Mouse (Mus musculus) lung, postnatal 0 days (tissue): ENCODE data around the gene Lrrc75a. TPM values are rescaled to one million over a fixed set of nuclear protein-coding genes. Genes with fewer than 3 reads are reported as not detected.

Source experiments
- ATAC-seq: fragments of 200-750 bp; cut with Nextera tagmentation; 2 replicates; pipeline ENCODE4 v1.8.0; 2017; ENCODE audit warnings: moderate library complexity
- DNase-seq: peaks from one replicate; pipeline ENCODE4 v3.0.0-alpha.2; 2016; ENCODE audit warnings: low spot score
- H3K27ac ChIP-seq: fragments of 300-500 bp; sonication (generic); 2 replicates; pipeline ENCODE4 v1.5.1; 2014; ENCODE audit warnings: antibody characterized with exemption, mild to moderate bottlenecking, low read length, mixed read lengths
- H3K27me3 ChIP-seq: fragments of 300-500 bp; sonication (generic); replicated peaks from 2 replicates; pipeline ENCODE4 v1.6.1; 2014; ENCODE audit warnings: low read length, mixed read lengths; ENCODE audit not compliant: insufficient read depth
- H3K36me3 ChIP-seq: fragments of 300-500 bp; sonication (generic); 2 replicates; pipeline ENCODE4 v1.6.1; 2014; ENCODE audit warnings: low read length, mixed read lengths; ENCODE audit not compliant: insufficient read depth
- H3K4me1 ChIP-seq: fragments of 300-500 bp; sonication (generic); 2 replicates; pipeline ENCODE4 v1.6.1; 2014; ENCODE audit warnings: antibody characterized with exemption, low read depth, low read length, mixed read lengths; ENCODE audit not compliant: insufficient read depth
- H3K4me2 ChIP-seq: fragments of 300-500 bp; sonication (generic); replicated peaks from 2 replicates; pipeline ENCODE4 v1.6.1; 2014; ENCODE audit warnings: low read depth, mild to moderate bottlenecking, low read length, moderate library complexity, mixed read lengths
- H3K4me3 ChIP-seq: fragments of 300-500 bp; sonication (generic); 2 replicates; pipeline ENCODE4 v1.5.1; 2014; ENCODE audit warnings: low read depth, low read length
- H3K9ac ChIP-seq: fragments of 300-500 bp; sonication (generic); replicated peaks from 2 replicates; pipeline ENCODE4 v1.6.1; 2014; ENCODE audit warnings: low read depth, mild to moderate bottlenecking
- H3K9me3 ChIP-seq: fragments of 300-500 bp; sonication (generic); 2 replicates; pipeline ENCODE4 v1.6.1; 2016; ENCODE audit warnings: low read length, mixed read lengths
- CTCF ChIP-seq: IDR thresholded peaks from 2 replicates; pipeline ENCODE4 v1.5.1; 2016; ENCODE audit warnings: antibody characterized with exemption, mild to moderate bottlenecking
- EP300 ChIP-seq: IDR thresholded peaks from 2 replicates; pipeline ENCODE4 v1.6.1; 2016; ENCODE audit warnings: antibody characterized with exemption, mild to moderate bottlenecking, control low read depth
- WGBS: fragments of 180-500 bp; shearing (Covaris S2); extraction: QIAGEN DNeasy Blood & Tissue Kit; methylation state at CpG from one replicate; pipeline ENCODE4 v1.1.7; 2014; 5-methylcytosine and 5-hydroxymethylcytosine counted together
- polyA plus RNA-seq: library from polyadenylated mRNA; unstranded; fragments of >200 nt; fragmentation: Nextera tagmentation; extraction: Ambion mirVana; gene quantifications from 2 replicates; pipeline ENCODE4 v1.2.1, GENCODE M21; 2015

Lrrc75a gene
- polyA plus RNA-seq, 1 experiment from 2014 or later = 15.0 TPM

GRCm38 (mm10) chr11:62613657-62614365 is 34.5 kb downstream of the Lrrc75a start:
- no peaks in the 10 kb centered on the region for H3K36me3 ChIP-seq
- H3K27ac ChIP-seq = no peak overlapping the region
- no peaks in the 10 kb centered on the region for H3K9me3 ChIP-seq
- WGBS = 22% methylated on average over 19 of the region's 19 CpGs
- H3K4me1 ChIP-seq = no peaks in the 10 kb centered on the region
- no peak overlapping the region for H3K9ac ChIP-seq
- TF ChIP-seq EP300 (no peak), CTCF (peak; percentile 100)
- DNase-seq = peak; percentile 96
- no peak overlapping the region for H3K4me3 ChIP-seq
- H3K4me2 ChIP-seq = peak overlapping the region; percentile 40; the same call in 1 of the 2 replicates
- H3K27me3 ChIP-seq = no peaks in the 10 kb centered on the region
- peak; percentile 93 for ATAC-seq

GRCm38 (mm10) chr11:62612604-62613003 is 35.7 kb downstream of the Lrrc75a start:
- no peak overlapping the region for H3K27ac ChIP-seq
- H3K4me1 ChIP-seq = no peaks in the 10 kb centered on the region
- 80% methylated on average over 10 of the region's 10 CpGs for WGBS
- no peaks in the 10 kb centered on the region for H3K9me3 ChIP-seq
- no peak for DNase-seq
- no peak overlapping the region for H3K4me2 ChIP-seq
- H3K27me3 ChIP-seq = no peaks in the 10 kb centered on the region
- H3K36me3 ChIP-seq = no peaks in the 10 kb centered on the region
- TF ChIP-seq EP300 (no peak), CTCF (no peak)
- no peak for ATAC-seq
- no peak overlapping the region for H3K4me3 ChIP-seq
- H3K9ac ChIP-seq = no peak overlapping the region

DNA sequence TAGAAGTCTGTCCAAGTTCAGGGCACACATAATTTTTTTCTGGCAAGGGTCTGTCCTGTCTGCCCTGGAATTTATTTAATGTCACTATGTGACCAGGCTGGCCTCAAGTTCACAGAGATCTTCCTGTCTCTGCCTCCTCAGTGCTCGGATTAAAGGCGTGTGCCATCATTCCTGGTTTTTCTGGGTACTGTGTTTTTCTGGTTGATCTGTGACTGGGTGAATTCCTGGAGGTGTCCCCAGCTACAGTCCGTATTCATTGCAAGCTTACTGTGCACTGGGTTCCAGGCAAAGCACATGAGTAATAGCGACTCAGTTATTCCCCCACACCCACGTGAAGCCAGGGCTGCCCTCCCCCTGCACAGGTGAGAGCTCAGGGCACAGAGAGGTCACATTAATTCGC is 38.0 kb downstream of the Lrrc75a start:
- WGBS = 80% methylated on average over 6 of the region's 6 CpGs

DNA sequence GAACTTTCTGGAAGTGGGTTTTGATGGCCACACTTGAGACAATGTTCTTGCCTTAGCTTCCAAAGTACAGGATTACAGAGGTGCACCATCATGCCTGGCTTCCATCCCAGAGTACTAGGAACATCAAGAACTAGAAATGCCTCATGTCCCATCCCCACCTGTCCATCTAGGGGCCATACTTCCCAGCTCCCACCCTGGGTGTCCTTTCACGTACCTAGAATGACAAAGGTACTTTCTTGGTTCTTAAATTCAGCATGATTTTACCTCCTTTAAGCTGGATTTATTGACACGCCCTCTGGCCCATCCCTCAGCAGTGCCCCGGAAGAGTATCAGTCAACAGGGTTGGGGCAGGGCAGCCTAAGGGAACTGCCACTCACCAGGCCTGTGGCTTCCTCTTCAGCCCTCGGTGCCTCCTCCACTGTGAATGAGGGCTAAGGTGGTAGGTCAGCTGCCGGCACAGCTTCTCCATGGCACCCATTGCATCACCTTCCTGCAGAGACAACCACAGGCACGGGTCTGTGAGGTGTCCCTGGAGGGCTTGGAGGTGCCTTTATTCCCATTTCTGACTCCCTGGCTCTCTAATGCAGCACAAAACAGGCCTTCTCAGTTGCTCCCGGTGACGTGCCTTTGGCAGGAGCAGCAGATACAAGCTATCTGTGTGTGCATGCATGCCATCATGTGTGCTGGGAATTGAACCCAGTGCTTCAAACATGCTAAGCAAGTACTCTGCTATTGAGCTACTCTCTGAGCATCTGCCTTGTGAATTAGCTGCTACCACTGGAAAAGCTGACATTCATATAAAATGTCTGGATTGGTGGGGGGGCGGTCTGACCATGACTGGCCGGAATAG is 39.3 kb downstream of the Lrrc75a start:
- H3K4me1 ChIP-seq = no peaks in the 10 kb centered on the region
- H3K27me3 ChIP-seq = no peaks in the 10 kb centered on the region
- no peak overlapping the region for H3K4me2 ChIP-seq
- no peak for DNase-seq
- no peaks in the 10 kb centered on the region for H3K9me3 ChIP-seq
- H3K36me3 ChIP-seq = peaks cover 12% of the 10 kb centered on the region
- 68% methylated on average over 10 of the region's 10 CpGs for WGBS
- TF ChIP-seq CTCF (no peak), EP300 (no peak)
- H3K27ac ChIP-seq = no peak overlapping the region
- no peak overlapping the region for H3K9ac ChIP-seq
- ATAC-seq = no peak
- H3K4me3 ChIP-seq = no peak overlapping the region

More for the DNA sequence above, 38.0 kb downstream of the Lrrc75a start:
- H3K9me3 ChIP-seq = no peaks in the 10 kb centered on the region
- no peak overlapping the region for H3K4me2 ChIP-seq
- DNase-seq (no peak), ATAC-seq (no peak)
- no peak overlapping the region for H3K27ac ChIP-seq
- TF ChIP-seq CTCF = no peak
- no peak for TF ChIP-seq EP300
- no peak overlapping the region for H3K9ac ChIP-seq
- H3K36me3 ChIP-seq = peaks cover 7% of the 10 kb centered on the region
- H3K4me1 ChIP-seq = no peaks in the 10 kb centered on the region
- no peak overlapping the region for H3K4me3 ChIP-seq
- no peaks in the 10 kb centered on the region for H3K27me3 ChIP-seq

GRCm38 (mm10) chr11:62607952-62608201 is 40.4 kb downstream of the Lrrc75a start:
- Histone ChIP-seq H3K4me3 (no peak overlapping the region), H3K9me3 (no peaks in the 10 kb centered on the region), H3K27me3 (no peaks in the 10 kb centered on the region), H3K36me3 (peaks cover 12% of the 10 kb centered on the region), H3K4me2 (no peak overlapping the region), H3K4me1 (no peaks in the 10 kb centered on the region; the same call in 1 of the 2 replicates), H3K27ac (no peak overlapping the region), H3K9ac (no peak overlapping the region)
- no peak for ATAC-seq
- DNase-seq = no peak
- 95% methylated on average over 1 of the region's 1 CpGs for WGBS
- TF ChIP-seq CTCF (no peak), EP300 (no peak)

- Histone ChIP-seq H3K4me3 (no peak overlapping the region), H3K4me2 (no peak overlapping the region), H3K27me3 (no peaks in the 10 kb centered on the region), H3K4me1 (no peaks in the 10 kb centered on the region; the same call in 1 of the 2 replicates), H3K27ac (no peak overlapping the region), H3K9ac (no peak overlapping the region), H3K9me3 (no peaks in the 10 kb centered on the region), H3K36me3 (peaks cover 12% of the 10 kb centered on the region)
- 58% methylated on average over 10 of the region's 10 CpGs for WGBS
- no peak for ATAC-seq
- TF ChIP-seq CTCF (no peak), EP300 (no peak)
- DNase-seq = no peak
Observed at GRCm38 (mm10) chr11:62607170-62607951, 41.0 kb downstream of the Lrrc75a start.
